Mouse (Mus musculus) myocyte (in vitro differentiated cells): ENCODE data around the gene Lpin2. TPM values are rescaled to one million over a fixed set of nuclear protein-coding genes. Genes with fewer than 3 reads are reported as not detected.

Source experiments
- H3K27me3 ChIP-seq: one replicate; pipeline ENCODE4 v1.6.1; 2011; ENCODE audit not compliant: control insufficient read depth, insufficient read depth, insufficient read length
- H3K36me3 ChIP-seq: one replicate; pipeline ENCODE4 v1.6.1; 2011; ENCODE audit not compliant: control insufficient read depth, insufficient read depth
- H3K4me2 ChIP-seq: one replicate; pipeline ENCODE4 v1.6.1; 2011; ENCODE audit warnings: low read depth, control low read depth
- H3K4me3 ChIP-seq: one replicate; pipeline ENCODE4 v1.5.1; 2011; ENCODE audit warnings: mild to moderate bottlenecking, control low read depth, moderate library complexity
- H3K79me2 ChIP-seq: one replicate; pipeline ENCODE4 v1.6.1; 2011; ENCODE audit not compliant: control insufficient read depth, insufficient read depth
- H3ac ChIP-seq: one replicate; pipeline ENCODE4 v1.6.1; 2011; ENCODE audit not compliant: control insufficient read depth, insufficient read length
- CEBPB ChIP-seq: IDR thresholded peaks from 2 replicates; pipeline ENCODE4 v1.6.1; 2011; ENCODE audit warnings: mild to moderate bottlenecking, moderate library complexity; ENCODE audit not compliant: poor library complexity, insufficient read depth, severe bottlenecking
- E2F4 ChIP-seq: IDR thresholded peaks from one replicate; pipeline ENCODE4 v1.6.1; 2011; ENCODE audit warnings: mild to moderate bottlenecking, control low read depth, moderate library complexity; ENCODE audit not compliant: insufficient read depth
- MAX ChIP-seq: IDR thresholded peaks from one replicate; pipeline ENCODE4 v1.6.1; 2011; ENCODE audit warnings: low read depth, mild to moderate bottlenecking, control low read depth
- MYOD1 ChIP-seq, 3 experiments: IDR thresholded peaks; one replicate each; pipeline ENCODE4 v1.6.1; 2011; ENCODE audit warnings: control low read depth in 2 of 3, low read depth in 2 of 3, mild to moderate bottlenecking in 2 of 3, moderate library complexity in 1 of 3; ENCODE audit not compliant: insufficient read length in 2 of 3, control insufficient read depth in 1 of 3
- MYOG ChIP-seq, 3 experiments: IDR thresholded peaks; one replicate each; pipeline ENCODE4 v1.6.1; 2011; ENCODE audit warnings: control low read depth in 2 of 3, low read depth in 2 of 3, mild to moderate bottlenecking in 2 of 3; ENCODE audit not compliant: insufficient read length in 2 of 3, control insufficient read depth in 1 of 3, insufficient read depth in 1 of 3
- POLR2A ChIP-seq: IDR thresholded peaks from one replicate; pipeline ENCODE4 v1.6.1; 2011; ENCODE audit warnings: low read depth, mild to moderate bottlenecking, control low read depth, moderate library complexity; ENCODE audit not compliant: insufficient read length
- POLR2AphosphoS2 ChIP-seq: IDR thresholded peaks from one replicate; pipeline ENCODE4 v1.6.1; 2011; ENCODE audit warnings: low read depth, control low read depth; ENCODE audit not compliant: insufficient read length
- REST ChIP-seq: IDR thresholded peaks from one replicate; pipeline ENCODE4 v1.6.1; 2011; ENCODE audit warnings: mild to moderate bottlenecking, control low read depth, moderate library complexity; ENCODE audit not compliant: insufficient read depth, insufficient read length
- SRF ChIP-seq: IDR thresholded peaks from one replicate; pipeline ENCODE4 v1.6.1; 2011; ENCODE audit warnings: low read depth; ENCODE audit not compliant: control insufficient read depth, insufficient read length
- TCF12 ChIP-seq: IDR thresholded peaks from one replicate; pipeline ENCODE4 v1.6.1; 2011; ENCODE audit warnings: mild to moderate bottlenecking, control low read depth; ENCODE audit not compliant: poor library complexity, insufficient read depth, severe bottlenecking
- TCF3 ChIP-seq: IDR thresholded peaks from one replicate; pipeline ENCODE4 v1.6.1; 2011; ENCODE audit warnings: low read depth, control low read depth; ENCODE audit not compliant: insufficient read length
- USF1 ChIP-seq: IDR thresholded peaks from one replicate; pipeline ENCODE4 v1.6.1; 2011; ENCODE audit warnings: low read depth, mild to moderate bottlenecking, control low read depth, moderate library complexity
- polyA plus RNA-seq: library from polyadenylated mRNA; unstranded; fragments of >200 nt; fragmentation: generic; extraction: Trizol; gene quantifications from one replicate; pipeline ENCODE4 v1.2.1, GENCODE M21; 2012; ENCODE audit warnings: missing spikeins

The Lpin2 gene
- polyA plus RNA-seq, 1 experiment = 6.4 TPM

GRCm38 (mm10) chr17:71136384-71137333, 45.7 kb upstream of the Lpin2 start:
- no peaks in the 10 kb centered on the region for H3K79me2 ChIP-seq
- no peaks in the 10 kb centered on the region for H3K27me3 ChIP-seq
- TF ChIP-seq E2F4 = no peak
- TF ChIP-seq MYOD1 (IDR thresholded peaks at IDR 0.05; ENCODE audit: control insufficient read depth in 1 of 3, insufficient read length in 2 of 3, low read depth in 2 of 3) = no peak
- no peak for TF ChIP-seq REST
- H3K4me2 ChIP-seq = no peak overlapping the region
- H3K36me3 ChIP-seq = no peaks in the 10 kb centered on the region
- no peak overlapping the region for H3K4me3 ChIP-seq
- H3ac ChIP-seq = no peak overlapping the region

GRCm38 (mm10) chr17:71137334-71137721, 45.0 kb upstream of the Lpin2 start:
- Histone ChIP-seq H3K4me3 (no peak overlapping the region), H3K27me3 (no peaks in the 10 kb centered on the region), H3K4me2 (no peak overlapping the region), H3K36me3 (no peaks in the 10 kb centered on the region), H3K79me2 (no peaks in the 10 kb centered on the region), H3ac (no peak overlapping the region)
- TF ChIP-seq POLR2AphosphoS2 (no peak), POLR2A (no peak), REST (no peak), MYOD1 (IDR thresholded peaks at IDR 0.05; ENCODE audit: control insufficient read depth in 1 of 3, insufficient read length in 2 of 3, low read depth in 2 of 3) (no peak), E2F4 (no peak), TCF3 (no peak), USF1 (no peak), TCF12 (no peak), MAX (no peak), CEBPB (no peak), SRF (no peak), MYOG (IDR thresholded peaks at IDR 0.05; ENCODE audit: control insufficient read depth in 1 of 3, insufficient read depth in 1 of 3, insufficient read length in 2 of 3, low read depth in 2 of 3) (no peak)

- no peaks in the 10 kb centered on the region for H3K27me3 ChIP-seq
- H3K79me2 ChIP-seq = no peaks in the 10 kb centered on the region
- no peak overlapping the region for H3ac ChIP-seq
- H3K36me3 ChIP-seq = no peaks in the 10 kb centered on the region
- TF ChIP-seq REST (no peak), MYOG (IDR thresholded peaks at IDR 0.05; ENCODE audit: control insufficient read depth in 1 of 3, insufficient read depth in 1 of 3, insufficient read length in 2 of 3, low read depth in 2 of 3) (no peak), MAX (no peak), USF1 (no peak), CEBPB (no peak), MYOD1 (IDR thresholded peaks at IDR 0.05; ENCODE audit: control insufficient read depth in 1 of 3, insufficient read length in 2 of 3, low read depth in 2 of 3) (peak in 1 of 3 experiments; percentile 31), POLR2A (no peak)
- no peak overlapping the region for H3K4me3 ChIP-seq
- no peak overlapping the region for H3K4me2 ChIP-seq
Measured at GRCm38 (mm10) chr17:71142068-71142467, 40.3 kb upstream of the Lpin2 start.

GRCm38 (mm10) chr17:71143155-71143554, 39.2 kb upstream of the Lpin2 start:
- Histone ChIP-seq H3ac (no peak overlapping the region), H3K36me3 (no peaks in the 10 kb centered on the region), H3K27me3 (no peaks in the 10 kb centered on the region), H3K4me3 (no peak overlapping the region), H3K79me2 (no peaks in the 10 kb centered on the region), H3K4me2 (no peak overlapping the region)
- no peak for TF ChIP-seq USF1
- no peak for TF ChIP-seq TCF3
- no peak for TF ChIP-seq POLR2AphosphoS2
- no peak for TF ChIP-seq CEBPB
- TF ChIP-seq SRF = no peak
- TF ChIP-seq MAX = no peak
- no peak for TF ChIP-seq POLR2A

- no peaks in the 10 kb centered on the region for H3K36me3 ChIP-seq
- no peak overlapping the region for H3K4me3 ChIP-seq
- no peaks in the 10 kb centered on the region for H3K79me2 ChIP-seq
- no peaks in the 10 kb centered on the region for H3K27me3 ChIP-seq
- TF ChIP-seq TCF3 (no peak), SRF (no peak), MYOG (IDR thresholded peaks at IDR 0.05; ENCODE audit: control insufficient read depth in 1 of 3, insufficient read depth in 1 of 3, insufficient read length in 2 of 3, low read depth in 2 of 3) (peak in 2 of 3 experiments; percentile 11 to 24), POLR2A (no peak), MYOD1 (IDR thresholded peaks at IDR 0.05; ENCODE audit: control insufficient read depth in 1 of 3, insufficient read length in 2 of 3, low read depth in 2 of 3) (peak in 2 of 3 experiments; percentile 48 to 62), TCF12 (no peak), USF1 (peak; percentile 35), POLR2AphosphoS2 (no peak), E2F4 (no peak), MAX (no peak)
- no peak overlapping the region for H3ac ChIP-seq
- no peak overlapping the region for H3K4me2 ChIP-seq
Measured at GRCm38 (mm10) chr17:71144322-71145116, 37.8 kb upstream of the Lpin2 start.
